Mouse (Mus musculus) embryonic facial prominence, embryonic 12.5 days (tissue): ENCODE data around the gene Slc11a1. TPM values are rescaled to one million over a fixed set of nuclear protein-coding genes. Genes with fewer than 3 reads are reported as not detected.
A peak's percentile ranks its signal among the peaks of the same experiment; 100 is the strongest.

Experiments
- ATAC-seq: fragments of 200-750 bp; cut with Nextera tagmentation; 2 replicates; pipeline ENCODE4 v1.8.0; 2017; ENCODE audit not compliant: insufficient number of reproducible peaks, insufficient read depth, low FRiP score, low TSS enrichment
- H3K27ac ChIP-seq: fragments of 300-500 bp; sonication (generic); 2 replicates; pipeline ENCODE4 v1.5.1; 2016; ENCODE audit warnings: mild to moderate bottlenecking
- H3K27me3 ChIP-seq: fragments of 300-500 bp; sonication (generic); 2 replicates; pipeline ENCODE4 v1.6.1; 2016; ENCODE audit warnings: mild to moderate bottlenecking, moderate library complexity
- H3K36me3 ChIP-seq: fragments of 300-500 bp; sonication (generic); 2 replicates; pipeline ENCODE4 v1.6.1; 2016; ENCODE audit warnings: mild to moderate bottlenecking
- H3K4me1 ChIP-seq: fragments of 300-500 bp; sonication (generic); 2 replicates; pipeline ENCODE4 v1.6.1; 2016
- H3K4me2 ChIP-seq: fragments of 300-500 bp; sonication (generic); replicated peaks from 2 replicates; pipeline ENCODE4 v1.6.1; 2016; ENCODE audit warnings: mild to moderate bottlenecking, moderate library complexity
- H3K4me3 ChIP-seq: fragments of 300-500 bp; sonication (generic); 2 replicates; pipeline ENCODE4 v1.5.1; 2016; ENCODE audit warnings: mild to moderate bottlenecking
- H3K9ac ChIP-seq: fragments of 300-500 bp; sonication (generic); 2 replicates; pipeline ENCODE4 v1.6.1; 2016; ENCODE audit warnings: mild to moderate bottlenecking, moderate library complexity
- H3K9me3 ChIP-seq: fragments of 300-500 bp; sonication (generic); 2 replicates; pipeline ENCODE4 v1.6.1; 2016; ENCODE audit warnings: mild to moderate bottlenecking, moderate library complexity
- WGBS: fragments of 180-500 bp; shearing (Covaris S2); methylation state at CpG from one replicate; pipeline ENCODE4 v1.1.7; 2016; 5-methylcytosine and 5-hydroxymethylcytosine counted together
- polyA plus RNA-seq: library from polyadenylated mRNA; unstranded; fragments of >200 nt; fragmentation: Nextera tagmentation; extraction: Ambion mirVana; gene quantifications from 2 replicates; pipeline ENCODE4 v1.2.1, GENCODE M21; 2016

Slc11a1 gene
- polyA plus RNA-seq, 1 experiment from 2014 or later = 4.1 TPM

DNA sequence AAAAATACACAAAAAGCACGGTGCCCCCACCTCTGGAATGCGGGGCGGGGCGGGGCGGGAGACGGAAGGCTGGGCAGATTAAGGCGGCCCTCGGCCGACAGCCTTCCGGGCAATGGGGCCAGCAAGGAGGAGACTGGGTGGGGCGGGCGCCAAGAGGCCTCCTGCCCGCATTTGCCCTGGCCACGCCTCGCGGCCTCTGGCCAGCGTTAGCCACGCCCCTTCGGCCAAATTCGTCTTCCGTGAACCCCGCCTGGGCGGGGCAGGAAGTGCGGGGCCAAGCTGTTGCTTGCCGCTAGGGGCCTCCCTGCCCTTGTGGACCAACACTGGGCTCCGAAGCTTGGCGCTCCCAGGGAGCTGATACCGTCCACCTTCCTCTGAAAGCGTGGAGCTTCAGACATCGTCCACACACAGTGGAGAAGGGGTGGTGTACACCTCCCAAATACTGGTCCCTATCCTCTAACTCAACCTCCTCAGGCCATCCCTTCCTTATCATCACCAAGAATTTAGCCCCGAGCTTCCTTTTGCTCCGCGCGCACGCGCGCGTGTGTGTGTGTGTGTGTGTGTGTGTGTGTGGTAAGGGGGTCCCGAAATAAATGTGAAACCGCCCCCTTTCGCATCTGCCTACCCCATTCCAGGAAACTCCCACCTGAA lies 22.4 kb downstream of the Slc11a1 start:
- no peaks in the 10 kb centered on the region for H3K27me3 ChIP-seq
- peak overlapping the region; percentile 78 for H3K27ac ChIP-seq
- H3K9ac ChIP-seq = peak overlapping the region; percentile 42
- H3K4me3 ChIP-seq = peak overlapping the region; percentile 38
- under 1% methylated on average over 41 of the region's 41 CpGs for WGBS
- H3K9me3 ChIP-seq = no peaks in the 10 kb centered on the region
- peaks cover 15% of the 10 kb centered on the region for H3K4me1 ChIP-seq
- peaks cover 22% of the 10 kb centered on the region for H3K36me3 ChIP-seq
- H3K4me2 ChIP-seq = peak overlapping the region; percentile 78
- ATAC-seq = peak; percentile 83

DNA sequence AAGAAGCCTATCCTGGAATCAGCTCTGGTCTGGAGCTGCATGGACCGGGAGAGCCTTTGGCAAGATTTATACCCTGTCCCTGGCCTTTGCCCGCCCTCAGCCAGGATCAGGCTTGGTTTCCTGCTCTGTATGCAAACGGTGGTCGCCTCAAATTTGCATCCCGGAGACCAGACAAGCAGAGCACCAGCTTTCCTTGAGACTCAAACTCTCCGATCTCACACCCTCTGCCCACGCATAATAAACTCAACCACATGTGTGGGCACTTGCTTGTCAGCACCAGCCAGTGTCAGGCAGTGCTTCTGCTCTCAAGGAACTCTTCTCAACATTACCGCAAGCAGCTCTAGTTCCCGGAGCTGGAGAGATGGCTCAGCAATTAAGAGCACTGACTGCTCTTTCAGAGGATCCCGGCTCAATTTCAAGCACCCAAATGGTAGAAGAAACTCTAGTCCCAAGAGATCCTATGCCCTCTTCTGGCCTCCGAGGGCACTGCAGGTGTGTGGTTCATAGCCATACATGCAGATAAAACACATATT lies 23.0 kb downstream of the Slc11a1 start:
- Histone ChIP-seq H3K4me1 (peaks cover 10% of the 10 kb centered on the region), H3K27ac (peak overlapping the region; percentile 78), H3K27me3 (no peaks in the 10 kb centered on the region), H3K4me2 (peak overlapping the region; percentile 78), H3K36me3 (peaks cover 22% of the 10 kb centered on the region), H3K9ac (peak overlapping the region; percentile 42), H3K9me3 (no peaks in the 10 kb centered on the region), H3K4me3 (peak overlapping the region; percentile 38)
- 4% methylated on average over 11 of the region's 11 CpGs for WGBS
- ATAC-seq = peak; percentile 35

- H3K4me2 ChIP-seq = no peak overlapping the region
- WGBS = 77% methylated on average over 3 of the region's 3 CpGs
- no peaks in the 10 kb centered on the region for H3K36me3 ChIP-seq
- no peak overlapping the region for H3K9ac ChIP-seq
- no peaks in the 10 kb centered on the region for H3K9me3 ChIP-seq
- no peaks in the 10 kb centered on the region for H3K4me1 ChIP-seq
- no peak overlapping the region for H3K4me3 ChIP-seq
- no peak overlapping the region for H3K27ac ChIP-seq
- H3K27me3 ChIP-seq = no peaks in the 10 kb centered on the region
- no peak for ATAC-seq
Measured at GRCm38 (mm10) chr1:74400531-74400930, 25.5 kb downstream of the Slc11a1 start.

DNA sequence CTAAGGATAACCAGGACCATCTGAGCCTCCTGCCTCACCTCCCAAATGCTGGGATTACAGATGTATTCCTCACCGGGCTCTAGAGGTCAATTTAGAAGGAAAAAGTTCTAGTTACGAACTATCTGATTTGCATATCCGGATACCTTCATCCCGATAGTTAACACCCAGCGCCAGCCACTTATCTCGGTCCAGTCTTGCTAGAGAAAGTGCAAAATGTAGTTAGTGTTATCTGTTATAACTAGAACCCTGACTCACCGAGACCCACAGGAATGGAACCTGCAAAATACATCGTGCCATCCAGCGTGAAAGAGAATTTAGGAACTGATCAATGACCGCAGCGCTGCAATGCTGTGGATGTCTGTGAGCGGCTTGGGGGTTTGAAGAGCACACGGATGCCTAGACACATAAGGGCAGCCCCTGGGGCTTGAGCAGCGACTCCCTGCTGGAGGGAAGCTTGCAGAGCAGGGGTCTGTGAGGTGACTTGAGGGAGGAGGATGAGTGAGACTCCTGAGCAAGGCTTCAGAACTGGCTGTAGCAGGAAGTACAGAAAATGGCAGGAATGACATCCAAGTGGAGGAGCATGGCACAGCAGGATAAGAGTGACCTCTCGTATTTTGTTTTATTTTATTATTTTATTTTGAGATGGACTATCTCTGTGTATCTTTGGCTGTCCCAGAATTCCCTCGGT lies 26.2 kb downstream of the Slc11a1 start:
- H3K4me3 ChIP-seq = no peak overlapping the region

GRCm38 (mm10) chr1:74404206-74404605 lies 29.2 kb downstream of the Slc11a1 start:
- Histone ChIP-seq H3K9me3 (no peaks in the 10 kb centered on the region), H3K27me3 (no peaks in the 10 kb centered on the region), H3K36me3 (no peaks in the 10 kb centered on the region), H3K9ac (no peak overlapping the region), H3K4me3 (no peak overlapping the region), H3K4me1 (no peaks in the 10 kb centered on the region), H3K27ac (no peak overlapping the region), H3K4me2 (no peak overlapping the region)
- 90% methylated on average over 4 of the region's 4 CpGs for WGBS
- no peak for ATAC-seq

More for the DNA sequence above, 26.2 kb downstream of the Slc11a1 start:
- no peak overlapping the region for H3K27ac ChIP-seq
- ATAC-seq = no peak
- H3K27me3 ChIP-seq = no peaks in the 10 kb centered on the region
- H3K9ac ChIP-seq = no peak overlapping the region
- H3K36me3 ChIP-seq = no peaks in the 10 kb centered on the region
- no peak overlapping the region for H3K4me2 ChIP-seq
- H3K4me1 ChIP-seq = no peaks in the 10 kb centered on the region
- H3K9me3 ChIP-seq = no peaks in the 10 kb centered on the region
- 54% methylated on average over 16 of the region's 16 CpGs for WGBS

DNA sequence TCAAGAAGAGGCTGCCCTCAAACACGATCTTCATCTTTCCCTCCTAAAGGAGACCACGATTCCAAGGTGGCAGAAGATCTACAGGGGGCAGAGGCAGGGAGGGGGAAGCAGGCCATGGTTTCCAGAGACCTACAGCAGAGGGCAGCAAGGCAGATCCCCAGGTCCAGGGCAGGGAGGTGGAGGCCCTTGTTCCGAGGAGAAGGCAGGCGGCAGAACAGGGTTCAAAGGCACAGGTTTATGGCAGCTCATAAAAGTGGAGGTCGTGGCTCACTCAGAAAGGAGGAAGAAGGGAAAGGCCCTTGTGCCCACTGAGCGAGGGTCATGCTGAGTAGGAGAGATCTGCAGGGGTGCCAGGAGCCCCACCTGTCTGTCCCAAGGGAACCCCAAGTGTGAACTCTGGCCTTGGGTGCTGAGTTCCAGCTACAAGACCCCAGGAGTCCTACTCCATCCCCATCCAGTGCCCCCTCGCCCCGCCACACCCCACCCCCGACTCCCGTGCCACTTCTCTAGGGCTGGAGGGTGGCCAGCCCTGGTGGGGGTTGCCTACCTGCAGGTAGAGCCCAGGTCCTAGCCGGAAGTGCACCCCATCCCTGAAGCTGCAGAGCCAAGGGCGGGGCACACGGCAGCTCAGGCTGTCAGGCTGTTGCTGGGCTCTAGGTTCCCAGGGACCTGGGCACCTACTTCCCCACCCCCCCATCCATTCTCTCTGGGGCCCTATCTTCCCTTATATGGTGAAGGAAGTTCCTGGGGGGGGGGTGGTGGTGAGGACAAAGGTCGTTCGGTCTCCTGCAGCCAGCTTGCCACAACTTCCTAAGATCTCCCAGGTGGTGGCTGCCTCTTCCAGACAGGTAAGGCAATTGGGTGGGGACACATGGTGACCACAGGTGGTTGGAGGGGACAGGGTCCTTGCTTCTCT lies 33.9 kb downstream of the Slc11a1 start, which contains the start of gene Vil1:
Gene Vil1 (plus strand): TSS at position 788 of the 916 bp plus-strand sequence.
- no peak within 1 kb of the TSS for H3K4me2 ChIP-seq
- H3K9ac ChIP-seq = no peak within 1 kb of the TSS
- H3K9me3 ChIP-seq = no peaks in the 10 kb centered on the region
- no peak within 1 kb of the TSS for H3K4me3 ChIP-seq
- ATAC-seq = no peak
- H3K36me3 ChIP-seq = no peaks in the 10 kb centered on the region
- no peaks in the 10 kb centered on the region for H3K27me3 ChIP-seq
- 55% methylated on average over 15 of the region's 15 CpGs for WGBS
- no peaks in the 10 kb centered on the region for H3K4me1 ChIP-seq
- no peak within 1 kb of the TSS for H3K27ac ChIP-seq

DNA sequence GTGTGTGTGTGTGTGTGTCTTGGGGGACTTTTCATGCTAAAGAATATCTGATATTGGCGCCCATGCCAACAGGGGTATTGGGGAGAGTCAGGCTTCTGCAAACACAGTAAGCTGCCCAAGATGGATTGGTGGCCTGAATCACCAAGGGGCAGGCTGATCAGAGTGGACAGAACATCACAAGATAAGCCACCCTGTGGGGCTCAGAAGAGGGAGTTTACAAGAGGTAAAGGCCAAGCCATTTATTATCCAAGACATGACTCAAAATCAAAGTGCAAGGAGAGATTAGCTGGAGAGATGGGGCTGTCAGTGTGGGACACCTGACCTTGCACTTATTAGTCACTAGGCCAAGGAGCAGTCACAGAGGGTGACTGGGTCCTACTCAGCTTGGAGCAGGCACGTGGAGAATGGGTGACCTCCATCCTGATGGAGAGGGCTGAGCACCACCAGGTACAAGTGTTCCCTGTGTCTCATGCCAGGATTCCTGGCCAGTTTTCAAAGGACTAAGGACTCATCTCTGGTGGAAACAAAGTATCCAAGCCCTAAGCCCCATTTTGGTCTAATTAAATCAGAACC lies 36.8 kb downstream of the Slc11a1 start:
- Histone ChIP-seq H3K36me3 (no peaks in the 10 kb centered on the region), H3K27ac (no peak overlapping the region), H3K9ac (no peak overlapping the region), H3K4me1 (no peaks in the 10 kb centered on the region), H3K4me3 (no peak overlapping the region), H3K27me3 (no peaks in the 10 kb centered on the region), H3K9me3 (no peaks in the 10 kb centered on the region), H3K4me2 (no peak overlapping the region)
- no peak for ATAC-seq
- 48% methylated on average over 2 of the region's 2 CpGs for WGBS

DNA sequence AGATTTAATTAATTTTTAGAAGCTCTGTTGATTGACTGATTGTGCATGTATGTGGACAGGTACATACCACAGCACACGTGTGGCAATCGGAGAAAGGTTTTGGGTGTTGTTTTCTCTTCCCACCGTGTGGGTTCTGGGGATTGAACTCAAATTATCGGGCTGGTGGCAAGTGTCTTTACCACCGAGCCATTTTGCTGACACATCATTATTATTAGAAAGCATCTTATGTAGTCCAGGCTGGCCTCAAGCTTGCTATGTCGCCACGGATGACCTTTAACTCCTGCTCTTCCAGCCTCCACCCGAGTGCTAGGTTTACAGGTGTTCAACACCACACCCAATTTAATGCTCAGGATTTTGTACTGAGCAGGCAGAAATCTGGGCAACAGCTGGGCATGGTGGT lies 37.7 kb downstream of the Slc11a1 start:
- Histone ChIP-seq H3K9ac (no peak overlapping the region), H3K9me3 (no peaks in the 10 kb centered on the region), H3K4me3 (no peak overlapping the region), H3K4me1 (no peaks in the 10 kb centered on the region), H3K4me2 (no peak overlapping the region), H3K27ac (no peak overlapping the region), H3K27me3 (no peaks in the 10 kb centered on the region), H3K36me3 (no peaks in the 10 kb centered on the region)
- ATAC-seq = no peak
- WGBS = 77% methylated on average over 8 of the region's 8 CpGs

DNA sequence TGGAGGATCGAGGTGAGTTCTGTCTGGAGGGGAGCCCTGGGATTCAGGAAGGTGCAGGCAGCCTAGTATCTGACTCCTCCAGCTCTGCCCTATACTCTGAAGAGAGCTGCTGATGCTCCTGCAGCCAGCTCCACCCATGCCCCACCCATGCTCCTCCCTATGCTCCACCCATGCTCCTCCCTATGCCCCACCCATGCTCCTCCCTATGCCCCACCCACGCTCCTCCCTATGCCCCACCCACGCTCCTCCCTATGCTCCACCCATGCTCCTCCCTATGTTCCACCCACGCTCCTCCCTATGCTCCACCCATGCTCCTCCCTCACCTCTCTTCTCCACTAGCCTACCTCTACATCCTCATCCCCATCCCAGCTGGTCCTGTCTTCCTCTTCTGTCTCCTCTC lies 40.1 kb downstream of the Slc11a1 start:
- Histone ChIP-seq H3K9me3 (no peaks in the 10 kb centered on the region), H3K4me1 (no peaks in the 10 kb centered on the region), H3K36me3 (no peaks in the 10 kb centered on the region), H3K27ac (no peak overlapping the region), H3K27me3 (no peaks in the 10 kb centered on the region), H3K4me2 (no peak overlapping the region), H3K9ac (no peak overlapping the region), H3K4me3 (no peak overlapping the region)
- 42% methylated on average over 4 of the region's 4 CpGs for WGBS
- no peak for ATAC-seq

DNA sequence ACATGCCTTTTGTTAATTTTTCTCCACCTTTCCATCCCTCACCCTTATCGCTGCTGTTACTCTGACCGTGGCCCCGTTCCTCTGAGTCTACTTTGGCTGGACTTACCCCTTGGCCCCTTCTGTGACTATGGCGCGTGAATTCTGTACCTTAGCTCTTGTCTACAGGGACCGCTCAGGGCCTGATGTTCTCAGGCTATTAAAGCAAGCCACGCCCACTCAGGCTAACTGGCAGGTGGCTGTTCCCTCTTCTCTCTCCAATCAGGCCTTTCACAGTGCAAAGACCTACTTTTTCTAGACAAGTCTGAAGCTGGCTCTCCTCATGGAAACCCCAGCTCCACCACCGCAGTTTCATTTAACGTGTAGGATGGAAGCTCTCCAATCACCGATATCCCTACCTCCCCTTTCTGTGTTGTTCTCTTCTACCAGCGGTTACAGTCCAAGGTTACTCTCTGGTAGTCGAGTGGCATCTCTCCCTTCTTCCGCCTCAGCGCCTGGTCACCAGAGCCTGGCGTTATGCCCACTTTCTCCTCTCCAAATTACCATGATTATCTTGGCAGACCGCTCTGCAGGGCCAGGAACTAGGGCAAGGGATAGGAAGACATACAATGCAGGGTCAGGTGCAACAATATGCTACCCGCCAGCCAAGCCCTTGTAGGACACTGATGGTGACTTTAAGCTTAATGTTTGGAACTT lies 43.9 kb downstream of the Slc11a1 start:
- WGBS = 80% methylated on average over 17 of the region's 17 CpGs
- H3K9ac ChIP-seq = no peak overlapping the region
- H3K27me3 ChIP-seq = no peaks in the 10 kb centered on the region
- no peak for ATAC-seq
- no peak overlapping the region for H3K27ac ChIP-seq
- no peak overlapping the region for H3K4me3 ChIP-seq
- no peak overlapping the region for H3K4me2 ChIP-seq
- H3K9me3 ChIP-seq = no peaks in the 10 kb centered on the region
- no peaks in the 10 kb centered on the region for H3K36me3 ChIP-seq
- peaks cover 8% of the 10 kb centered on the region; the same call in 1 of the 2 replicates for H3K4me1 ChIP-seq

DNA sequence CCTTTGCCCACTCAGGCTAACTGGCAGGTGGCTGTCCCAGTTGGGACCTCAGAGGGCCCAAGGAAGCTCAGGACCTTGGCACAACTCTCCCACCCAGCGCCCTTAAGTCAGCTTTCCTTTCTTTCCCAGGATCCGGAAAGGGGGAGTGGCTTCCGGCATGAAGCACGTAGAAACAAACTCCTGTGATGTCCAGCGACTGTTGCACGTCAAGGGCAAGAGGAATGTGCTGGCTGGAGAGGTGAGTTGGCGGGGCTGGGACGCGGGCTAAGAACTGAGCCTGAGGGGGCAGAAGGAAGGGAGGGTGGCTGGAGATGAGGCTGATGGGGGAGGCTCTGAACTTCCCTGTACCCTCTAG lies 44.4 kb downstream of the Slc11a1 start:
- Histone ChIP-seq H3K9ac (no peak overlapping the region), H3K9me3 (no peaks in the 10 kb centered on the region), H3K36me3 (no peaks in the 10 kb centered on the region), H3K4me1 (peaks cover 8% of the 10 kb centered on the region; the same call in 1 of the 2 replicates), H3K4me3 (no peak overlapping the region), H3K27ac (no peak overlapping the region), H3K27me3 (no peaks in the 10 kb centered on the region), H3K4me2 (no peak overlapping the region)
- WGBS = 75% methylated on average over 9 of the region's 9 CpGs
- ATAC-seq = no peak
